Mouse (Mus musculus) neural tube, embryonic 12.5 days (tissue): ENCODE data around the gene Afap1. TPM values are rescaled to one million over a fixed set of nuclear protein-coding genes. Genes with fewer than 3 reads are reported as not detected.

ENCODE experiments used
- ATAC-seq: fragments of 200-750 bp; cut with Nextera tagmentation; 2 replicates; pipeline ENCODE4 v1.8.0; 2017; ENCODE audit warnings: low read depth, mild to moderate bottlenecking, moderate TSS enrichment, moderate library complexity; ENCODE audit not compliant: low FRiP score
- H3K27ac ChIP-seq: fragments of 300-500 bp; sonication (generic); 2 replicates; pipeline ENCODE4 v1.5.1; 2016
- H3K27me3 ChIP-seq: fragments of 300-500 bp; sonication (generic); replicated peaks from 2 replicates; pipeline ENCODE4 v1.6.1; 2016; ENCODE audit warnings: mild to moderate bottlenecking
- H3K36me3 ChIP-seq: fragments of 300-500 bp; sonication (generic); 2 replicates; pipeline ENCODE4 v1.6.1; 2016; ENCODE audit warnings: mild to moderate bottlenecking
- H3K4me1 ChIP-seq: fragments of 300-500 bp; sonication (generic); 2 replicates; pipeline ENCODE4 v1.6.1; 2016
- H3K4me2 ChIP-seq: fragments of 300-500 bp; sonication (generic); replicated peaks from 2 replicates; pipeline ENCODE4 v1.6.1; 2016; ENCODE audit warnings: mild to moderate bottlenecking
- H3K4me3 ChIP-seq: fragments of 300-500 bp; sonication (generic); 2 replicates; pipeline ENCODE4 v1.5.1; 2016
- H3K9ac ChIP-seq: fragments of 300-500 bp; sonication (generic); 2 replicates; pipeline ENCODE4 v1.6.1; 2016; ENCODE audit warnings: mild to moderate bottlenecking
- H3K9me3 ChIP-seq: fragments of 300-500 bp; sonication (generic); 2 replicates; pipeline ENCODE4 v1.6.1; 2016; ENCODE audit warnings: mild to moderate bottlenecking
- WGBS: fragments of 180-500 bp; shearing (Covaris S2); methylation state at CpG from one replicate; pipeline ENCODE4 v1.1.7; 2016; 5-methylcytosine and 5-hydroxymethylcytosine counted together
- polyA plus RNA-seq: library from polyadenylated mRNA; unstranded; fragments of >200 nt; fragmentation: Nextera tagmentation; extraction: Ambion mirVana; gene quantifications from 2 replicates; pipeline ENCODE4 v1.2.1, GENCODE M21; 2016

Gene Afap1
- polyA plus RNA-seq, 1 experiment from 2014 or later, result 91.9 TPM

GRCm38 (mm10) chr5:35884689-35885088 is 8.4 kb upstream of the Afap1 start:
- 92% methylated on average over 5 of the region's 5 CpGs for WGBS
- no peak for ATAC-seq
- Histone ChIP-seq H3K4me1 (no peaks in the 10 kb centered on the region), H3K36me3 (no peaks in the 10 kb centered on the region), H3K27ac (no peak overlapping the region), H3K4me3 (no peak overlapping the region), H3K27me3 (no peaks in the 10 kb centered on the region), H3K9me3 (no peaks in the 10 kb centered on the region), H3K9ac (no peak overlapping the region), H3K4me2 (no peak overlapping the region)

- H3K36me3 ChIP-seq, result no peaks in the 10 kb centered on the region
- no peak overlapping the region for H3K27ac ChIP-seq
- no peak for ATAC-seq
- H3K9me3 ChIP-seq, result no peaks in the 10 kb centered on the region
- WGBS, result 50% methylated on average over 9 of the region's 9 CpGs
- no peak overlapping the region for H3K4me3 ChIP-seq
- H3K9ac ChIP-seq, result no peak overlapping the region
- no peaks in the 10 kb centered on the region for H3K4me1 ChIP-seq
- H3K27me3 ChIP-seq, result no peaks in the 10 kb centered on the region
- no peak overlapping the region for H3K4me2 ChIP-seq
Measured at GRCm38 (mm10) chr5:35888959-35889358, 4.2 kb upstream of the Afap1 start.

- H3K4me3 ChIP-seq, result no peak overlapping the region
- 55% methylated on average over 2 of the region's 2 CpGs for WGBS
- no peak overlapping the region for H3K4me2 ChIP-seq
- no peak overlapping the region for H3K9ac ChIP-seq
- no peaks in the 10 kb centered on the region for H3K36me3 ChIP-seq
- peaks cover 5% of the 10 kb centered on the region for H3K4me1 ChIP-seq
- no peaks in the 10 kb centered on the region for H3K9me3 ChIP-seq
- ATAC-seq, result no peak
- H3K27me3 ChIP-seq, result no peaks in the 10 kb centered on the region
- no peak overlapping the region for H3K27ac ChIP-seq
Measured at GRCm38 (mm10) chr5:35889641-35890040, 3.5 kb upstream of the Afap1 start.

GRCm38 (mm10) chr5:35890985-35891730 is 2.0 kb upstream of the Afap1 start:
- Histone ChIP-seq H3K4me2 (no peak overlapping the region), H3K27ac (no peak overlapping the region), H3K27me3 (no peaks in the 10 kb centered on the region), H3K9me3 (no peaks in the 10 kb centered on the region), H3K36me3 (no peaks in the 10 kb centered on the region), H3K9ac (no peak overlapping the region), H3K4me1 (peaks cover 19% of the 10 kb centered on the region), H3K4me3 (no peak overlapping the region)
- WGBS, result 87% methylated on average over 13 of the region's 13 CpGs
- no peak for ATAC-seq

GRCm38 (mm10) chr5:35892363-35892762 is 756 bp upstream of the Afap1 start:
- H3K4me2 ChIP-seq, result no peak overlapping the region
- no peak overlapping the region for H3K27ac ChIP-seq
- no peak overlapping the region for H3K4me3 ChIP-seq
- no peaks in the 10 kb centered on the region for H3K27me3 ChIP-seq
- ATAC-seq, result no peak
- peaks cover 31% of the 10 kb centered on the region for H3K4me1 ChIP-seq
- no peaks in the 10 kb centered on the region for H3K9me3 ChIP-seq
- no peaks in the 10 kb centered on the region for H3K36me3 ChIP-seq
- WGBS, result 72% methylated on average over 3 of the region's 3 CpGs
- H3K9ac ChIP-seq, result no peak overlapping the region

- Histone ChIP-seq H3K36me3 (no peaks in the 10 kb centered on the region), H3K9ac (peak overlapping the region; percentile 87), H3K4me1 (peaks cover 41% of the 10 kb centered on the region), H3K4me3 (peak overlapping the region; percentile 74), H3K9me3 (no peaks in the 10 kb centered on the region), H3K4me2 (peak overlapping the region; percentile 90), H3K27ac (peak overlapping the region; percentile 50; the same call in 1 of the 2 replicates), H3K27me3 (no peaks in the 10 kb centered on the region)
- WGBS, result under 1% methylated on average over 21 of the region's 21 CpGs
- ATAC-seq, result peak; percentile 74
Measured at GRCm38 (mm10) chr5:35893805-35894260, 714 bp downstream of the Afap1 start.

- Histone ChIP-seq H3K4me1 (peaks cover 44% of the 10 kb centered on the region), H3K36me3 (no peaks in the 10 kb centered on the region), H3K27ac (0 out of 2 replicates have a peak overlapping the region, but pooled peaks have one; percentile 50), H3K9me3 (no peaks in the 10 kb centered on the region), H3K4me2 (peak overlapping the region; percentile 90), H3K27me3 (no peaks in the 10 kb centered on the region), H3K9ac (peak overlapping the region; percentile 87), H3K4me3 (peak overlapping the region; percentile 74)
- ATAC-seq, result no peak
- WGBS, result 10% methylated on average over 30 of the region's 30 CpGs
Measured at GRCm38 (mm10) chr5:35894295-35895047, 1.4 kb downstream of the Afap1 start.

GRCm38 (mm10) chr5:35895926-35896325 is 2.8 kb downstream of the Afap1 start:
- Histone ChIP-seq H3K9ac (no peak overlapping the region), H3K4me1 (peaks cover 59% of the 10 kb centered on the region), H3K4me2 (peak overlapping the region; percentile 90), H3K27me3 (no peaks in the 10 kb centered on the region), H3K4me3 (no peak overlapping the region), H3K27ac (no peak overlapping the region), H3K36me3 (no peaks in the 10 kb centered on the region), H3K9me3 (no peaks in the 10 kb centered on the region)
- ATAC-seq, result no peak
- 87% methylated on average over 4 of the region's 4 CpGs for WGBS

- Histone ChIP-seq H3K9ac (no peak overlapping the region), H3K4me1 (peaks cover 65% of the 10 kb centered on the region), H3K4me3 (no peak overlapping the region), H3K4me2 (peak overlapping the region; percentile 90), H3K36me3 (no peaks in the 10 kb centered on the region), H3K27ac (no peak overlapping the region), H3K27me3 (no peaks in the 10 kb centered on the region), H3K9me3 (no peaks in the 10 kb centered on the region)
- no peak for ATAC-seq
- WGBS, result 78% methylated on average over 4 of the region's 4 CpGs
Measured at GRCm38 (mm10) chr5:35896556-35896955, 3.4 kb downstream of the Afap1 start.

- peaks cover 65% of the 10 kb centered on the region for H3K4me1 ChIP-seq
- ATAC-seq, result no peak
- no peaks in the 10 kb centered on the region for H3K27me3 ChIP-seq
- 83% methylated on average over 4 of the region's 4 CpGs for WGBS
- H3K4me3 ChIP-seq, result no peak overlapping the region
- no peak overlapping the region for H3K27ac ChIP-seq
- H3K9me3 ChIP-seq, result no peaks in the 10 kb centered on the region
- H3K36me3 ChIP-seq, result no peaks in the 10 kb centered on the region
- no peak overlapping the region for H3K9ac ChIP-seq
- peak overlapping the region; percentile 90 for H3K4me2 ChIP-seq
Measured at GRCm38 (mm10) chr5:35897147-35897546, 4.0 kb downstream of the Afap1 start.

- no peak overlapping the region for H3K4me3 ChIP-seq
- no peaks in the 10 kb centered on the region for H3K9me3 ChIP-seq
- no peak overlapping the region for H3K27ac ChIP-seq
- H3K27me3 ChIP-seq, result no peaks in the 10 kb centered on the region
- H3K9ac ChIP-seq, result no peak overlapping the region
- WGBS, result 73% methylated on average over 4 of the region's 4 CpGs
- no peak overlapping the region for H3K4me2 ChIP-seq
- H3K36me3 ChIP-seq, result no peaks in the 10 kb centered on the region
- ATAC-seq, result no peak
- peaks cover 70% of the 10 kb centered on the region for H3K4me1 ChIP-seq
Measured at GRCm38 (mm10) chr5:35898114-35898513, 5.0 kb downstream of the Afap1 start.

GRCm38 (mm10) chr5:35898994-35899393 is 5.9 kb downstream of the Afap1 start:
- no peak for ATAC-seq
- Histone ChIP-seq H3K9me3 (no peaks in the 10 kb centered on the region), H3K4me3 (no peak overlapping the region), H3K27me3 (no peaks in the 10 kb centered on the region), H3K9ac (no peak overlapping the region), H3K27ac (no peak overlapping the region), H3K36me3 (no peaks in the 10 kb centered on the region), H3K4me1 (peaks cover 78% of the 10 kb centered on the region), H3K4me2 (no peak overlapping the region)
- 87% methylated on average over 3 of the region's 3 CpGs for WGBS
